Mouse (Mus musculus): ENCODE measurements around the gene Ffar2. TPM values are rescaled to one million over a fixed set of nuclear protein-coding genes. Genes with fewer than 3 reads are reported as not detected.
"Not testable (repeated sequence)": the region's sequence is repeated elsewhere in the genome, so short reads cannot be mapped to it uniquely, and the experiment has no call there.

Ffar2 gene
- polyA plus RNA-seq, 1 experiment from 2014 or later: not detected

DNA sequence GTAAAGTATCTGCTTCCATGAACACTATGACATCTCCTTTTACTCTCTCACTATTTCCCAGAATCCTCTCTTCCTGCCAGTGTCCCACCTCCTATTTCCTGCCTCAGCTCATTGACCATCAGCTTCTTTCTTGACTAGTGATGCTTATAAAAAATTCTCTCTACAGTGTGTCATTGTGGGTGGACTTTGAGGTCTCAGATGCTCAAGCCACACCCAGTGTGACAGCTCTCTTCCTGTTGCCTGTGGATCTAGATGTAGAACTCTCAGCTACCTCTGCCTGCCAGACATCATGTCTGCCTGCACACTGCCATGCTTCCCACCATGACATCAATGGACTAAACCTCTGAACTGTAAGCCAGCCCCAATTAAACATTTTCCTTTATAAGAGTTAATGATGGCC, 13.7 kb upstream of the Ffar2 start:
- DNase-seq (ENCODE audit: low spot score): no peak
- H3K4me1 ChIP-seq (ENCODE audit: control insufficient read depth, insufficient read depth, low read length): no peaks in the 10 kb centered on the region
- no peaks in the 10 kb centered on the region for H3K9me3 ChIP-seq (replicated peaks; ENCODE audit: control insufficient read depth, low read length)

GRCm38 (mm10) chr7:30832684-30833083, 9.1 kb upstream of the Ffar2 start:
- not testable (repeated sequence) for DNase-seq (ENCODE audit: low spot score); H3K4me1 ChIP-seq (ENCODE audit: control insufficient read depth, insufficient read depth, low read length); H3K4me3 ChIP-seq (ENCODE audit: low read depth, low read length); H3K27me3 ChIP-seq (ENCODE audit: control insufficient read depth, insufficient read depth, low read length); H3K4me2 ChIP-seq (ENCODE audit: low read depth, low read length); H3K27ac ChIP-seq (replicated peaks; ENCODE audit: low read depth, low read length); ATAC-seq (replicated peaks; ENCODE audit: insufficient number of reproducible peaks, low FRiP score, low TSS enrichment, low read depth); H3K9me3 ChIP-seq (replicated peaks; ENCODE audit: control insufficient read depth, low read length); H3K9ac ChIP-seq (replicated peaks; ENCODE audit: low read length); H3K36me3 ChIP-seq (replicated peaks; ENCODE audit: control insufficient read depth, insufficient read depth, low read depth, low read length)
- 47% methylated on average over 10 of the region's 11 CpGs for WGBS

More for the DNA sequence above, 13.7 kb upstream of the Ffar2 start:
- Histone ChIP-seq H3K36me3 (replicated peaks; ENCODE audit: control insufficient read depth, insufficient read depth, low read depth, low read length) (no peaks in the 10 kb centered on the region), H3K27me3 (ENCODE audit: control insufficient read depth, insufficient read depth, low read length) (no peaks in the 10 kb centered on the region), H3K4me2 (ENCODE audit: low read depth, low read length) (no peak overlapping the region), H3K4me3 (ENCODE audit: low read depth, low read length) (no peak overlapping the region), H3K27ac (replicated peaks; ENCODE audit: low read depth, low read length) (no peak overlapping the region), H3K9ac (replicated peaks; ENCODE audit: low read length) (no peak overlapping the region)
- ATAC-seq (replicated peaks; ENCODE audit: insufficient number of reproducible peaks, low FRiP score, low TSS enrichment, low read depth): no peak

DNA sequence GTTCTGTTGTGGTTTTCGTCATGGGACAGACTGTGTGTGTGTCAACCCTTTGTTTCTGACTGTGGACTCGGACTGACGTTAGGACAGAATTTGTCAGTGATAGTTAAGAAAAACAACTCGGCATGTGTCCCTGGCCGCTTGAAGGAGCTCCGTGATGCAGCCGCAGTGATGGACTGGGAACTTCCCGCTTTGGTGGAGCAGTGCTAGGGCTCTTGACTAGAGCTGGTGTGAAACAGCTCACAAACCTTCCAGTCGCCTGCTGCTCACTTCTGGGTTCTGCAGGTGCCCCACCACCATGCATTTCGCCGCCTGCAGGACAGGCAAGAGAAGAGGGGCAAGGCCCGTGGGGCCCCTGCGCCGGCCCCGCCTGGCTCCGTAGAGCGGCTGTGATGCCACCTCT, 8.7 kb upstream of the Ffar2 start:
- 71% methylated on average over 16 of the region's 17 CpGs for WGBS
- H3K9me3 ChIP-seq (replicated peaks; ENCODE audit: control insufficient read depth, low read length): no peaks in the 10 kb centered on the region
- ATAC-seq (replicated peaks; ENCODE audit: insufficient number of reproducible peaks, low FRiP score, low TSS enrichment, low read depth): no peak
- no peaks in the 10 kb centered on the region for H3K27me3 ChIP-seq (ENCODE audit: control insufficient read depth, insufficient read depth, low read length)
- DNase-seq (ENCODE audit: low spot score): no peak
- no peak overlapping the region for H3K4me2 ChIP-seq (ENCODE audit: low read depth, low read length)
- no peak overlapping the region for H3K27ac ChIP-seq (replicated peaks; ENCODE audit: low read depth, low read length)
- no peaks in the 10 kb centered on the region for H3K4me1 ChIP-seq (ENCODE audit: control insufficient read depth, insufficient read depth, low read length)
- no peak overlapping the region for H3K4me3 ChIP-seq (ENCODE audit: low read depth, low read length)
- no peak overlapping the region for H3K9ac ChIP-seq (replicated peaks; ENCODE audit: low read length)
- H3K36me3 ChIP-seq (replicated peaks; ENCODE audit: control insufficient read depth, insufficient read depth, low read depth, low read length): no peaks in the 10 kb centered on the region

GRCm38 (mm10) chr7:30829428-30829827, 5.9 kb upstream of the Ffar2 start:
- no peak overlapping the region for H3K9ac ChIP-seq (replicated peaks; ENCODE audit: low read length)
- no peaks in the 10 kb centered on the region for H3K36me3 ChIP-seq (replicated peaks; ENCODE audit: control insufficient read depth, insufficient read depth, low read depth, low read length)
- H3K4me2 ChIP-seq (ENCODE audit: low read depth, low read length): no peak overlapping the region
- H3K4me1 ChIP-seq (ENCODE audit: control insufficient read depth, insufficient read depth, low read length): no peaks in the 10 kb centered on the region
- no peak for ATAC-seq (replicated peaks; ENCODE audit: insufficient number of reproducible peaks, low FRiP score, low TSS enrichment, low read depth)
- no peak overlapping the region for H3K4me3 ChIP-seq (ENCODE audit: low read depth, low read length)
- H3K27me3 ChIP-seq (ENCODE audit: control insufficient read depth, insufficient read depth, low read length): no peaks in the 10 kb centered on the region
- no peak overlapping the region for H3K27ac ChIP-seq (replicated peaks; ENCODE audit: low read depth, low read length)
- H3K9me3 ChIP-seq (replicated peaks; ENCODE audit: control insufficient read depth, low read length): no peaks in the 10 kb centered on the region
- DNase-seq (ENCODE audit: low spot score): no peak
- WGBS: 73% methylated on average over 3 of the region's 3 CpGs

GRCm38 (mm10) chr7:30828871-30829270, 5.3 kb upstream of the Ffar2 start:
- not testable (repeated sequence) for H3K4me1 ChIP-seq (ENCODE audit: control insufficient read depth, insufficient read depth, low read length); H3K27me3 ChIP-seq (ENCODE audit: control insufficient read depth, insufficient read depth, low read length); H3K9ac ChIP-seq (replicated peaks; ENCODE audit: low read length); ATAC-seq (replicated peaks; ENCODE audit: insufficient number of reproducible peaks, low FRiP score, low TSS enrichment, low read depth); DNase-seq (ENCODE audit: low spot score); H3K4me3 ChIP-seq (ENCODE audit: low read depth, low read length); H3K9me3 ChIP-seq (replicated peaks; ENCODE audit: control insufficient read depth, low read length); H3K36me3 ChIP-seq (replicated peaks; ENCODE audit: control insufficient read depth, insufficient read depth, low read depth, low read length); H3K27ac ChIP-seq (replicated peaks; ENCODE audit: low read depth, low read length); H3K4me2 ChIP-seq (ENCODE audit: low read depth, low read length)

GRCm38 (mm10) chr7:30826660-30827059, 3.1 kb upstream of the Ffar2 start:
- H3K27me3 ChIP-seq (ENCODE audit: control insufficient read depth, insufficient read depth, low read length): no peaks in the 10 kb centered on the region
- H3K9me3 ChIP-seq (replicated peaks; ENCODE audit: control insufficient read depth, low read length): no peaks in the 10 kb centered on the region
- H3K27ac ChIP-seq (replicated peaks; ENCODE audit: low read depth, low read length): no peak overlapping the region
- no peak overlapping the region for H3K4me2 ChIP-seq (ENCODE audit: low read depth, low read length)
- no peak for ATAC-seq (replicated peaks; ENCODE audit: insufficient number of reproducible peaks, low FRiP score, low TSS enrichment, low read depth)
- H3K9ac ChIP-seq (replicated peaks; ENCODE audit: low read length): no peak overlapping the region
- no peak for DNase-seq (ENCODE audit: low spot score)
- 93% methylated on average over 10 of the region's 10 CpGs for WGBS
- no peaks in the 10 kb centered on the region for H3K36me3 ChIP-seq (replicated peaks; ENCODE audit: control insufficient read depth, insufficient read depth, low read depth, low read length)
- no peaks in the 10 kb centered on the region for H3K4me1 ChIP-seq (ENCODE audit: control insufficient read depth, insufficient read depth, low read length)
- H3K4me3 ChIP-seq (ENCODE audit: low read depth, low read length): no peak overlapping the region

- H3K9ac ChIP-seq (replicated peaks; ENCODE audit: low read length): no peak overlapping the region
- ATAC-seq (replicated peaks; ENCODE audit: insufficient number of reproducible peaks, low FRiP score, low TSS enrichment, low read depth): no peak
- DNase-seq (ENCODE audit: low spot score): no peak
These were observed 731 bp upstream of the Ffar2 start for GRCm38 (mm10) chr7:30824306-30824705.

DNA sequence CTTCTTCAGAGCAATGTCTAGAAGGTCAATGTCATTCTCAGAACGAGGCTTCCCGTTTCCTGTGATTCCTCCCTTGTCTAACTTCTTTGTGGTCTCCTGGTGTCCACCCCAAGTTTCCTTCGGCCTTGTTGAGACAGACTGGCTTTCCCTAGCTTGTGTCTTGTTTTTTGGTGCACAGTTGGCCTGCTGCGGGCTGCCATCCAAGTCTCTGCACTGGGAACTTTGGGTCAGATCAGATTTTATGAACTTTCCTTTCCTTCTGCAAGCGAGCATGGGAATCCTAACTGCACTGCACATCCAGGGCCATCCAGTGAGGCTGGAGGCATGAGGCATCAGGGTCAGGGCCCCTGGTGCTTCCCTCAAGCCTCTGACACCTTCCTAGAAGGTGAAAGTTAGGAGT, 2.0 kb downstream of the Ffar2 start:
- ATAC-seq (replicated peaks; ENCODE audit: insufficient number of reproducible peaks, low FRiP score, low TSS enrichment, low read depth): no peak
- Histone ChIP-seq H3K4me3 (ENCODE audit: low read depth, low read length) (no peak overlapping the region), H3K36me3 (replicated peaks; ENCODE audit: control insufficient read depth, insufficient read depth, low read depth, low read length) (no peaks in the 10 kb centered on the region), H3K9ac (replicated peaks; ENCODE audit: low read length) (no peak overlapping the region), H3K9me3 (replicated peaks; ENCODE audit: control insufficient read depth, low read length) (no peaks in the 10 kb centered on the region), H3K27me3 (ENCODE audit: control insufficient read depth, insufficient read depth, low read length) (no peaks in the 10 kb centered on the region), H3K4me2 (ENCODE audit: low read depth, low read length) (no peak overlapping the region), H3K4me1 (ENCODE audit: control insufficient read depth, insufficient read depth, low read length) (no peaks in the 10 kb centered on the region), H3K27ac (replicated peaks; ENCODE audit: low read depth, low read length) (no peak overlapping the region)
- DNase-seq (ENCODE audit: low spot score): no peak
- WGBS: 66% methylated on average over 5 of the region's 5 CpGs

More at GRCm38 (mm10) chr7:30824306-30824705, 731 bp upstream of the Ffar2 start:
- H3K4me1 ChIP-seq (ENCODE audit: control insufficient read depth, insufficient read depth, low read length): no peaks in the 10 kb centered on the region
- no peaks in the 10 kb centered on the region for H3K27me3 ChIP-seq (ENCODE audit: control insufficient read depth, insufficient read depth, low read length)
- no peak overlapping the region for H3K27ac ChIP-seq (replicated peaks; ENCODE audit: low read depth, low read length)
- no peaks in the 10 kb centered on the region for H3K36me3 ChIP-seq (replicated peaks; ENCODE audit: control insufficient read depth, insufficient read depth, low read depth, low read length)
- H3K4me2 ChIP-seq (ENCODE audit: low read depth, low read length): no peak overlapping the region
- WGBS: 90% methylated on average over 3 of the region's 3 CpGs
- no peaks in the 10 kb centered on the region for H3K9me3 ChIP-seq (replicated peaks; ENCODE audit: control insufficient read depth, low read length)
- H3K4me3 ChIP-seq (ENCODE audit: low read depth, low read length): no peak overlapping the region
